ENCODE assay signal across 12 mouse cellular contexts in the genomic region with DNA sequence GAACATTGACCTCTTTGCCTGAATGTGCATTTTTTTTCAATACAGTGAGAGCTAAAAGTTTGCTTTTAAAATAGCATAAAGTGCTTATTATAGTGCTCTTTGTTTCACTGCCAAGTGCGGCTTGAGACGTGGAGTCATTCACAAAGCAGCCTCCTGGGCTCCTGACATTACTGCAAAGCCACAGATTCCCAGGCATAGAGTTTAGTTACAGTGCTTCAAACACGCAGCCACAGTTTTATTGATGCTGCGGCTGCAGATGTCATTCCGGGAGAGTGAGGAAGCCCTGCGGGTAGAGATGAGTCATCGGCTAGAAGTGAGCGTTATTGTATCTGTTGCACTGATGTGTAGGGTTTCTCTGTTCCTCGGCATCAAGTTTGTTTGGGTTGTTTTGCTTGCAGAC. TPM values are rescaled to one million over a fixed set of nuclear protein-coding genes. Genes with fewer than 3 reads are reported as not detected.
DNase-seq lines count a peak whose midpoint lies in the region; ATAC-seq lines count a peak whose summit lies in the region.
"Had no signal": no experiment of that assay in that cellular context is flagged by ENCODE, and none has a peak within 500 bp of the region (broad histone marks: within the 10 kb centered on the region; RNA-seq: fewer than 3 reads in every experiment).

No protein-coding gene starts in this region.

- peak; percentile 13 to 47 for DNase-seq in layer of hippocampus, adult 18-20 months (ENCODE audit: low spot score in 2 of 2)
- no peak for DNase-seq in layer of hippocampus, adult 9-10 months (ENCODE audit: low spot score)
- peak; percentile 68 for DNase-seq in 3134 (ENCODE audit: extremely low read depth, insufficient read length, low spot score)
- peak; percentile 97 for DNase-seq in 3T3-L1 (ENCODE audit: low read depth, low spot score)
- DNase-seq in c-Kit-positive CD71-negative TER-119-negative erythroid progenitor cells, embryonic 14.5 days (ENCODE audit: low read depth): peak; percentile 14
- DNase-seq in cerebellum, adult 18-20 months: no peak
- DNase-seq: kidney, adult 11 months; layer of hippocampus, postnatal 36 days; liver, postnatal 0 days; midbrain, embryonic 14.5 days had no signal

- ATAC-seq in cerebellum, adult (ENCODE audit: insufficient number of reproducible peaks, low FRiP score, low TSS enrichment): no peak
- ATAC-seq: liver, postnatal 0 days had no signal

RNA-seq across cellular contexts. Expression of gene Adamts17, which starts 26.8 kb away (rescaled TPM):
- 10 to 100 TPM; 20.2 to 23.8 TPM for total RNA-seq in layer of hippocampus, adult 18-20 months (2021)
- total RNA-seq: neutrophil, adult 5-6 weeks had no signal

Comparison
In these comparisons a context has a peak if more than half of its experiments do, and no peak if none do; other contexts are left out.
1. DNase-seq: peak in layer of hippocampus, adult 18-20 months (2 of 2), 3134 (single experiment), 3T3-L1 (single experiment) and c-Kit-positive CD71-negative TER-119-negative erythroid progenitor cells, embryonic 14.5 days (single experiment); none in layer of hippocampus, adult 9-10 months (single experiment) and cerebellum, adult 18-20 months (0 of 2).